Mouse (Mus musculus) lung, embryonic 15.5 days (tissue): ENCODE measurements at regions not wholly inside any gene's neighbourhood (a gene's known extent, or its start where the extent isn't known, plus 50 kb on each side); places are given as distances from the start of the nearest gene placed in this dataset.

Source experiments
- ATAC-seq: fragments of 200-750 bp; cut with Nextera tagmentation; 2 replicates; pipeline ENCODE4 v1.8.0; 2017; ENCODE audit warnings: moderate number of reproducible peaks, borderline replicate concordance; ENCODE audit not compliant: low FRiP score, low TSS enrichment; ENCODE audit errors: extremely low read depth
- H3K27ac ChIP-seq: fragments of 300-500 bp; sonication (generic); 2 replicates; pipeline ENCODE4 v1.5.1; 2015; ENCODE audit warnings: moderate library complexity, mild to moderate bottlenecking, inconsistent platforms
- H3K27me3 ChIP-seq: fragments of 300-500 bp; sonication (generic); 2 replicates; pipeline ENCODE4 v1.6.1; 2015; ENCODE audit warnings: inconsistent platforms
- H3K36me3 ChIP-seq: fragments of 300-500 bp; sonication (generic); 2 replicates; pipeline ENCODE4 v1.6.1; 2015; ENCODE audit warnings: inconsistent platforms
- H3K4me1 ChIP-seq: fragments of 300-500 bp; sonication (generic); 2 replicates; pipeline ENCODE4 v1.6.1; 2015; ENCODE audit warnings: inconsistent platforms
- H3K4me2 ChIP-seq: fragments of 300-500 bp; sonication (generic); 2 replicates; pipeline ENCODE4 v1.6.1; 2015; ENCODE audit warnings: inconsistent platforms, mild to moderate bottlenecking, moderate library complexity
- H3K4me3 ChIP-seq: fragments of 300-500 bp; sonication (generic); 2 replicates; pipeline ENCODE4 v1.5.1; 2015; ENCODE audit warnings: mild to moderate bottlenecking, inconsistent platforms
- H3K9ac ChIP-seq: fragments of 300-500 bp; sonication (generic); 2 replicates; pipeline ENCODE4 v1.6.1; 2015; ENCODE audit warnings: inconsistent platforms
- H3K9me3 ChIP-seq: fragments of 300-500 bp; sonication (generic); 2 replicates; pipeline ENCODE4 v1.6.1; 2016; ENCODE audit warnings: inconsistent platforms
- WGBS: fragments of 180-500 bp; shearing (Covaris S2); methylation state at CpG from one replicate; pipeline ENCODE4 v1.1.7; 2015; 5-methylcytosine and 5-hydroxymethylcytosine counted together

GRCm38 (mm10) chr4:55823583-55823982 lies 291.3 kb upstream of the Klf4 start:
- H3K4me2 ChIP-seq = no peak overlapping the region
- H3K27ac ChIP-seq = no peak overlapping the region
- H3K4me3 ChIP-seq = no peak overlapping the region
- no peaks in the 10 kb centered on the region for H3K36me3 ChIP-seq
- no peak for ATAC-seq
- no peaks in the 10 kb centered on the region for H3K4me1 ChIP-seq
- WGBS = 82% methylated on average over 1 of the region's 1 CpGs
- no peaks in the 10 kb centered on the region for H3K9me3 ChIP-seq
- H3K27me3 ChIP-seq = no peaks in the 10 kb centered on the region
- H3K9ac ChIP-seq = no peak overlapping the region

GRCm38 (mm10) chr4:55817035-55817818 lies 285.0 kb upstream of the Klf4 start:
- Histone ChIP-seq H3K9me3 (no peaks in the 10 kb centered on the region), H3K36me3 (no peaks in the 10 kb centered on the region), H3K4me2 (no peak overlapping the region), H3K27ac (no peak overlapping the region), H3K4me1 (no peaks in the 10 kb centered on the region), H3K27me3 (no peaks in the 10 kb centered on the region), H3K4me3 (no peak overlapping the region), H3K9ac (no peak overlapping the region)
- WGBS = 77% methylated on average over 4 of the region's 4 CpGs
- ATAC-seq = no peak

GRCm38 (mm10) chr4:55815832-55816231 lies 283.6 kb upstream of the Klf4 start:
- Histone ChIP-seq H3K4me3 (no peak overlapping the region), H3K27me3 (no peaks in the 10 kb centered on the region), H3K4me2 (no peak overlapping the region), H3K36me3 (no peaks in the 10 kb centered on the region), H3K9me3 (no peaks in the 10 kb centered on the region), H3K27ac (no peak overlapping the region), H3K9ac (no peak overlapping the region), H3K4me1 (no peaks in the 10 kb centered on the region)
- WGBS = 62% methylated on average over 3 of the region's 3 CpGs
- no peak for ATAC-seq

GRCm38 (mm10) chr4:55812846-55813245 lies 280.6 kb upstream of the Klf4 start:
- no peak overlapping the region for H3K9ac ChIP-seq
- WGBS = 45% methylated on average over 8 of the region's 8 CpGs
- no peak overlapping the region for H3K4me3 ChIP-seq
- no peak overlapping the region for H3K4me2 ChIP-seq
- ATAC-seq = no peak
- H3K27ac ChIP-seq = no peak overlapping the region
- no peaks in the 10 kb centered on the region for H3K4me1 ChIP-seq
- H3K27me3 ChIP-seq = no peaks in the 10 kb centered on the region
- no peaks in the 10 kb centered on the region for H3K9me3 ChIP-seq
- no peaks in the 10 kb centered on the region for H3K36me3 ChIP-seq

- Histone ChIP-seq H3K4me2 (no peak overlapping the region), H3K9ac (no peak overlapping the region), H3K4me1 (no peaks in the 10 kb centered on the region), H3K4me3 (no peak overlapping the region), H3K36me3 (no peaks in the 10 kb centered on the region), H3K9me3 (no peaks in the 10 kb centered on the region), H3K27me3 (no peaks in the 10 kb centered on the region), H3K27ac (no peak overlapping the region)
- ATAC-seq = no peak
- 73% methylated on average over 3 of the region's 3 CpGs for WGBS
These were observed 279.4 kb upstream of the Klf4 start for GRCm38 (mm10) chr4:55811656-55812055.

GRCm38 (mm10) chr4:55808501-55808900 lies 276.2 kb upstream of the Klf4 start:
- Histone ChIP-seq H3K9me3 (no peaks in the 10 kb centered on the region), H3K4me1 (no peaks in the 10 kb centered on the region), H3K4me2 (no peak overlapping the region), H3K9ac (no peak overlapping the region), H3K4me3 (no peak overlapping the region), H3K27me3 (no peaks in the 10 kb centered on the region), H3K27ac (no peak overlapping the region), H3K36me3 (no peaks in the 10 kb centered on the region)
- WGBS = 63% methylated on average over 5 of the region's 5 CpGs
- ATAC-seq = no peak

GRCm38 (mm10) chr4:55806799-55807198 lies 274.5 kb upstream of the Klf4 start:
- no peaks in the 10 kb centered on the region for H3K36me3 ChIP-seq
- no peak overlapping the region for H3K4me3 ChIP-seq
- no peak overlapping the region for H3K27ac ChIP-seq
- no peak for ATAC-seq
- WGBS = 76% methylated on average over 3 of the region's 3 CpGs
- H3K9ac ChIP-seq = no peak overlapping the region
- H3K9me3 ChIP-seq = no peaks in the 10 kb centered on the region
- no peaks in the 10 kb centered on the region for H3K4me1 ChIP-seq
- no peaks in the 10 kb centered on the region for H3K27me3 ChIP-seq
- H3K4me2 ChIP-seq = no peak overlapping the region

GRCm38 (mm10) chr4:55805255-55806051 lies 273.2 kb upstream of the Klf4 start:
- no peak overlapping the region for H3K4me2 ChIP-seq
- WGBS = 87% methylated on average over 6 of the region's 6 CpGs
- no peak for ATAC-seq
- H3K27ac ChIP-seq = no peak overlapping the region
- H3K36me3 ChIP-seq = no peaks in the 10 kb centered on the region
- no peak overlapping the region for H3K9ac ChIP-seq
- H3K4me3 ChIP-seq = no peak overlapping the region
- no peaks in the 10 kb centered on the region for H3K27me3 ChIP-seq
- no peaks in the 10 kb centered on the region for H3K9me3 ChIP-seq
- no peaks in the 10 kb centered on the region for H3K4me1 ChIP-seq

- WGBS = 83% methylated on average over 4 of the region's 4 CpGs
- no peaks in the 10 kb centered on the region for H3K36me3 ChIP-seq
- H3K4me2 ChIP-seq = no peak overlapping the region
- H3K4me1 ChIP-seq = no peaks in the 10 kb centered on the region
- H3K27me3 ChIP-seq = no peaks in the 10 kb centered on the region
- H3K4me3 ChIP-seq = no peak overlapping the region
- H3K9ac ChIP-seq = no peak overlapping the region
- H3K27ac ChIP-seq = no peak overlapping the region
- ATAC-seq = no peak
- H3K9me3 ChIP-seq = no peaks in the 10 kb centered on the region
These were observed 269.8 kb upstream of the Klf4 start for GRCm38 (mm10) chr4:55802101-55802500.

GRCm38 (mm10) chr4:55798099-55798498 lies 265.8 kb upstream of the Klf4 start:
- WGBS = 62% methylated on average over 6 of the region's 6 CpGs
- Histone ChIP-seq H3K36me3 (no peaks in the 10 kb centered on the region), H3K27ac (no peak overlapping the region), H3K4me2 (no peak overlapping the region), H3K9me3 (no peaks in the 10 kb centered on the region), H3K4me1 (no peaks in the 10 kb centered on the region), H3K27me3 (no peaks in the 10 kb centered on the region), H3K4me3 (no peak overlapping the region), H3K9ac (no peak overlapping the region)
- no peak for ATAC-seq

- no peak for ATAC-seq
- Histone ChIP-seq H3K4me1 (no peaks in the 10 kb centered on the region), H3K4me2 (no peak overlapping the region), H3K9ac (no peak overlapping the region), H3K27ac (no peak overlapping the region), H3K4me3 (no peak overlapping the region), H3K9me3 (no peaks in the 10 kb centered on the region), H3K36me3 (no peaks in the 10 kb centered on the region), H3K27me3 (peaks cover 21% of the 10 kb centered on the region; the same call in 1 of the 2 replicates)
These were observed 249.1 kb upstream of the Klf4 start for GRCm38 (mm10) chr4:55781329-55781847.

- WGBS = 56% methylated on average over 4 of the region's 4 CpGs
- Histone ChIP-seq H3K9me3 (no peaks in the 10 kb centered on the region), H3K9ac (no peak overlapping the region), H3K4me3 (no peak overlapping the region), H3K36me3 (no peaks in the 10 kb centered on the region), H3K27me3 (peaks cover 21% of the 10 kb centered on the region; the same call in 1 of the 2 replicates), H3K4me1 (no peaks in the 10 kb centered on the region), H3K4me2 (no peak overlapping the region), H3K27ac (no peak overlapping the region)
- no peak for ATAC-seq
These were observed 247.3 kb upstream of the Klf4 start for GRCm38 (mm10) chr4:55779581-55779980.
